Mouse (Mus musculus) stomach, embryonic 14.5 days (tissue): Measurements from ENCODE around the gene Ccl20. TPM values are rescaled to one million over a fixed set of nuclear protein-coding genes. Genes with fewer than 3 reads are reported as not detected.

Experiments
- ATAC-seq: fragments of 200-750 bp; cut with Nextera tagmentation; 2 replicates; pipeline ENCODE4 v1.8.0; 2017; ENCODE audit warnings: low read depth, moderate TSS enrichment; ENCODE audit not compliant: insufficient number of reproducible peaks, insufficient read depth, low FRiP score
- H3K27ac ChIP-seq: fragments of 300-500 bp; sonication (generic); 2 replicates; pipeline ENCODE4 v1.5.1; 2014; ENCODE audit warnings: mild to moderate bottlenecking, low read length, moderate library complexity, mixed read lengths
- H3K27me3 ChIP-seq: fragments of 300-500 bp; sonication (generic); 2 replicates; pipeline ENCODE4 v1.6.1; 2014; ENCODE audit warnings: low read length, control low read depth, mixed read lengths; ENCODE audit not compliant: control insufficient read depth, insufficient read depth
- H3K36me3 ChIP-seq: fragments of 300-500 bp; sonication (generic); 2 replicates; pipeline ENCODE4 v1.6.1; 2014; ENCODE audit warnings: mild to moderate bottlenecking, control low read depth, low read length, moderate library complexity, mixed read lengths; ENCODE audit not compliant: control insufficient read depth, insufficient read depth
- H3K4me1 ChIP-seq: fragments of 300-500 bp; sonication (generic); 2 replicates; pipeline ENCODE4 v1.6.1; 2014; ENCODE audit warnings: low read length, control low read depth, mixed read lengths; ENCODE audit not compliant: control insufficient read depth, insufficient read depth
- H3K4me2 ChIP-seq: fragments of 300-500 bp; sonication (generic); replicated peaks from 2 replicates; pipeline ENCODE4 v1.6.1; 2014; ENCODE audit warnings: low read depth, low read length, control low read depth
- H3K4me3 ChIP-seq: fragments of 300-500 bp; sonication (generic); 2 replicates; pipeline ENCODE4 v1.5.1; 2014; ENCODE audit warnings: low read depth, low read length, control low read depth
- H3K9ac ChIP-seq: fragments of 300-500 bp; sonication (generic); replicated peaks from 2 replicates; pipeline ENCODE4 v1.6.1; 2014; ENCODE audit warnings: low read depth, mild to moderate bottlenecking, control low read depth, low read length, moderate library complexity, mixed read lengths
- H3K9me3 ChIP-seq: fragments of 300-500 bp; sonication (generic); 2 replicates; pipeline ENCODE4 v1.6.1; 2016; ENCODE audit warnings: low read depth, low read length, control low read depth; ENCODE audit not compliant: control insufficient read depth
- WGBS: fragments of 180-500 bp; shearing (Covaris S2); extraction: QIAGEN DNeasy Blood & Tissue Kit; methylation state at CpG from one replicate; pipeline ENCODE4 v1.1.7; 2014; 5-methylcytosine and 5-hydroxymethylcytosine counted together
- polyA plus RNA-seq: library from polyadenylated mRNA; unstranded; fragments of >200 nt; fragmentation: Nextera tagmentation; extraction: Ambion mirVana; gene quantifications from 2 replicates; pipeline ENCODE4 v1.2.1, GENCODE M21; 2014

Ccl20 gene
- polyA plus RNA-seq, 1 experiment from 2014 or later: 6.9 TPM

DNA sequence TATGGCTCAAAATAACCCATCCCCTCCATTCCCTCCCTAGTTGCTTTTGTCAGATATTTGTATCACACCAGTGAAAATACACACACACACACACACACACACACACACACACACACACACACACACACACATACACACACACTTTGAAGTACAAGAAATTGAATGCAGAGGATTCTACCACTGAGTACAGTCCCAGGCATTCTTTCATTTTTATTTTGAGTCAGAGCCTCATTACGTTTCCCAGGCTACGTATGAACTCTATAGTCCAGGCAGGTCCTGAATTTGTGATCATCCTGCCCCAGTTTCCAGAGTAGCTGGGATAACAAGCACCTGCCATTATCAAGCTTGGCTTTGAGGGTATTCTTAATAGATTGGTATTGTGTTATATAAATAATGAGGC, 17.4 kb upstream of the Ccl20 start:
- ATAC-seq: no peak
- Histone ChIP-seq H3K4me1 (no peaks in the 10 kb centered on the region), H3K4me2 (no peak overlapping the region), H3K36me3 (no peaks in the 10 kb centered on the region), H3K9me3 (no peaks in the 10 kb centered on the region), H3K27ac (no peak overlapping the region), H3K9ac (no peak overlapping the region), H3K4me3 (no peak overlapping the region), H3K27me3 (no peaks in the 10 kb centered on the region)
- WGBS: 82% methylated on average over 2 of the region's 2 CpGs

DNA sequence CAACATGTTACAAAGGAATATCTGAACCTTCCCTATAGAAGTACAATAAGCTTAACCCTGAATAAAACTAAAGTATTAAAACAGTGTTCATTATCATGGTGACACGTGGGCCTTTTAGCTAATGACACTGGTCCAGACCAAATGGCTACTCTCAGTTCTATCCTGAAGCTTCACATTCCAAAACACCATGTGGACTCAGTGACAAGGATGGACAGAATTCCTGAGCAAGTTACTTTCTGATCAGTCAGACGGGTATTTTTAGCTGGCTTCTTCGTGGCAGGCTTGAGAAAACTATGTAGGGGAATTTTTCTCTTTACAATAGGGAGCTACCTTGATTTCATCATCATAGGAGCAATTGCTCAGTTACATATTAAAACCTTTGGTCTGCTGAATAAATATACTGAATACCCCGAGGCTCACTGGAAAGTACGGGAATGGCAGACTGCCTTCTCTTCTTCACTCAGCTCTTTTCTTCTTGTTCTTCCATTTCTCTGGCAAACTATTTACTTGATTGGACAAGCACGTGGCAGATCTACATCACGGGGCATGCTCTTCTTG, 16.9 kb upstream of the Ccl20 start:
- H3K4me1 ChIP-seq: no peaks in the 10 kb centered on the region
- no peaks in the 10 kb centered on the region for H3K36me3 ChIP-seq
- ATAC-seq: no peak
- H3K9me3 ChIP-seq: no peaks in the 10 kb centered on the region
- no peak overlapping the region for H3K4me3 ChIP-seq
- 78% methylated on average over 7 of the region's 7 CpGs for WGBS
- no peak overlapping the region for H3K27ac ChIP-seq
- H3K27me3 ChIP-seq: no peaks in the 10 kb centered on the region
- H3K4me2 ChIP-seq: no peak overlapping the region
- no peak overlapping the region for H3K9ac ChIP-seq

DNA sequence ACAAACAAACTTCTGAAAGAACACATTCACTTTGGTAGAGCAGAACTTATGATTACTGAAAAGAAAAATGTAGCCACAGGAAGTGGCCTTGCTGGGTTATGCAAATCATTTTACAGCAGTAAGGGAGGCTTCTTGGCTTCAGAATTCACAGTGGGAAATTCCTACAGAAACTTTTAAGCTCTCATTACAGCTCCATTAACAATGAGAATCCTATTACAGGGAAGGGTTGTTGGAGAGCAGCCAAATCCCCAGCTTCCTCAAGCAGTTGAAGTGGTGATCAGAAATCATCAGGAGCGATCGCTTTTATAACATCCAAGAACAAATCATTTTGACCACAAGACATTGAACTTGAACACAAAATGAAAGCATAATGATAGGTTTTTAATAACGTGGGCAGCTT, 14.7 kb upstream of the Ccl20 start:
- Histone ChIP-seq H3K4me2 (no peak overlapping the region), H3K4me3 (no peak overlapping the region), H3K27ac (no peak overlapping the region), H3K36me3 (no peaks in the 10 kb centered on the region), H3K9ac (no peak overlapping the region), H3K9me3 (no peaks in the 10 kb centered on the region), H3K4me1 (no peaks in the 10 kb centered on the region), H3K27me3 (no peaks in the 10 kb centered on the region)
- 39% methylated on average over 3 of the region's 3 CpGs for WGBS
- no peak for ATAC-seq

DNA sequence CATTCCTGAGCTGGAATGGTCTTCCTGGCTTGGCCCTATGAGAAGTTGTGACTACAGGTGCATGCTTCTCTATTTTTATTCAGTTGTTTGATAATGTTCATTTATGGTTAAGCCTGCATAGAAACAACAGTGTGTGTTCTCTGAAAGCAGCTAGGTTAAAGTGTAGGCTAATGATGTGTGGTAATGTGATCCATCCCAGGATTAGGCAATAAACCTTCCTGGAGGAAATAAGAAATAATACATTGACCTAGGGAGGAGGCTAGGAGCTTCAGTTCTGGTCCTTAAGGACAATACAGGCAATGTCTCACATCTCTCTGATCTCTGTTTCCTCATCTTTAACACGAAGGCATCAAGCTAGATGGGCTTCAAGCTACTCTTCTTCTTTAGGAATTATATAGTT, 11.1 kb upstream of the Ccl20 start:
- no peak overlapping the region for H3K4me2 ChIP-seq
- H3K27me3 ChIP-seq: no peaks in the 10 kb centered on the region
- no peak overlapping the region for H3K27ac ChIP-seq
- WGBS: 67% methylated on average over 1 of the region's 1 CpGs
- H3K4me1 ChIP-seq: no peaks in the 10 kb centered on the region
- no peak for ATAC-seq
- no peak overlapping the region for H3K4me3 ChIP-seq
- no peaks in the 10 kb centered on the region for H3K36me3 ChIP-seq
- no peaks in the 10 kb centered on the region for H3K9me3 ChIP-seq
- H3K9ac ChIP-seq: no peak overlapping the region

DNA sequence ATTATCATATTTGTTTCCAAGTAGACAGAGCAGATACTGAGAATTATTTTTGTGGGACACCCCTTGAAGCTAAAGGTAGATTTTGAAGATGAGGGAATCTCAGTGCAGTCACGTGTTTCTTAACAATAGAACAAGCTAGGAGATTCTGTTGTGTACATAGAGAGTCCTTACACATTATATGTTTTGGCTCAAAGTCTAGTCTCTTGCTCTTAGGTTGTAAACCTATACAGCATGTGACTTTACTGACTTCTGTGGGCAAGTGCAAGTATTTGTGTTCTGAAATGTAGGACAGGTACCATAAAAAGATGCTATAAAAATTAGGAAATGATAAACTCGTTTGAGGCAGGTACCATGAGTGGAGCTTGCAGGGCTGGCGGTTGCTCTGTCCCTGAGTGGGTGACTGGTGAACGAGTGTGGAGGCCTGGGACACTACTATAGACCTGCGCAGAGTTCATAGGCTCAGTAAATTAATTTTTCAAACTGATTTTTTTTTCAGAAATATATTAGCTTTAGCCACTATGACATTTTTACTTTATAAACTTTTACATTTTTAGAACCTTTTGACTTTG, 9.1 kb upstream of the Ccl20 start:
- Histone ChIP-seq H3K9ac (no peak overlapping the region), H3K4me2 (no peak overlapping the region), H3K9me3 (no peaks in the 10 kb centered on the region), H3K36me3 (no peaks in the 10 kb centered on the region), H3K27ac (no peak overlapping the region), H3K4me3 (no peak overlapping the region), H3K4me1 (no peaks in the 10 kb centered on the region), H3K27me3 (no peaks in the 10 kb centered on the region)
- 80% methylated on average over 5 of the region's 5 CpGs for WGBS
- ATAC-seq: no peak

DNA sequence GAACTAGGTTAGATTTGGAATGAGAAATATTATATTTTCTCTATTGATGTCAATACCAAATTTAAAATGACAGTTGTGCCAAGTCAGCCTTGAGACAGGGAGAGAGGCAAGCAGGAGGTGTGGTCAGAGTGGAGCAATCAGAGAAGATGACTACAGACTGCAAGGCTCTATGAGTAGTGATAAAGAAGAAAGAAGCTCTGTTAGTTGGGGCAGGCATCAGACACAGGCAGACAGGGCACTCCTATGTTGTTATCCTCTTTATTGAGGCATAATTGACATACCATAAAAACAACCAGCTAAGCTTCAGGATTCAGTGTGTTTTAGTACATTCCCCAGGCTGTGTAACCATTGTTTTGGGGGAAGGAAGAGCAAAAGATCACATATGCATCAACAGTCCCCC, 5.6 kb upstream of the Ccl20 start:
- Histone ChIP-seq H3K4me2 (no peak overlapping the region), H3K4me1 (no peaks in the 10 kb centered on the region), H3K27ac (no peak overlapping the region), H3K36me3 (no peaks in the 10 kb centered on the region), H3K9ac (no peak overlapping the region), H3K4me3 (no peak overlapping the region), H3K27me3 (no peaks in the 10 kb centered on the region), H3K9me3 (no peaks in the 10 kb centered on the region)
- ATAC-seq: no peak

DNA sequence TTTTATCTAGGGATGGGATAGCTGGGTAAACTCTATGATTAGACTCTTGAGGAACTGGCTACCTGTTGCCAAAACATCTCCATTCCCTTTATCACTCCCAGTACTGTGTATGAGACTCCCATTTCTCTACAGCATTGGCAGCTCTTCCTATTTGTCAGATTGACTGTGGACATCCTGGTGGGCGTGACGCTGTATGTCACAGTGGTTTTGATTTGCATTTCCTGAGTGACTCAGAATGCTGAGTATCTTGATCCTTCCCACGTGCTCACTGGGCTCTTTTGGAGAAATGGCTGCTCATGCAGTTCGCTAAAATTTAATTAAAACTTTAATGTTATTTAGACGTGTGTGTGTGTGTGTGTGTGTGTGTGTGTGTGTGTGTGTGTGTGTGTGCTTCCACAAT, 4.8 kb upstream of the Ccl20 start:
- no peaks in the 10 kb centered on the region for H3K4me1 ChIP-seq
- no peak for ATAC-seq

DNA sequence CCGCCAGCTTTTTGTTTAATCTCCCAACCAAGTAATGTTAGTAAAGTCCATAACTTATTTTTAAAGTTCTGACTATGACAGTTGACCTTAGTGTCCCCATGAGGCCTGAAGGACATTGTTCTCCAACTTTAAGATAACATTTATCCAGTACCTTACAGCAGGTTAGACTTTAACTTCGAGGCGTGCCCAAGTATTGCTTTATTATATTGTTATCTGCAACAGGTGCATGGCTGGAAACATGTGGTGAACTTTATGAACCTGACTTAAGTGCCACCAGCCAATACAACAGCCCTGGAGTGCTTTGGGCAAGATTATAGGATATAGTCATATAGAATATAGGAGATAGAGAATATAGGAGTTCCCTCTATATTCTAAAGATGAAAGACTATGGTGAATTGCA, 651 bp downstream of the Ccl20 start:
- Histone ChIP-seq H3K9ac (no peak overlapping the region), H3K9me3 (no peaks in the 10 kb centered on the region), H3K4me3 (no peak overlapping the region), H3K4me2 (no peak overlapping the region), H3K27me3 (no peaks in the 10 kb centered on the region), H3K4me1 (no peaks in the 10 kb centered on the region), H3K36me3 (no peaks in the 10 kb centered on the region), H3K27ac (no peak overlapping the region)
- no peak for ATAC-seq
- 78% methylated on average over 3 of the region's 3 CpGs for WGBS

More for the DNA sequence above, 4.8 kb upstream of the Ccl20 start:
- WGBS: 69% methylated on average over 5 of the region's 5 CpGs
- Histone ChIP-seq H3K27me3 (no peaks in the 10 kb centered on the region), H3K36me3 (no peaks in the 10 kb centered on the region), H3K4me2 (no peak overlapping the region), H3K9ac (no peak overlapping the region), H3K9me3 (no peaks in the 10 kb centered on the region), H3K4me3 (no peak overlapping the region), H3K27ac (no peak overlapping the region)

DNA sequence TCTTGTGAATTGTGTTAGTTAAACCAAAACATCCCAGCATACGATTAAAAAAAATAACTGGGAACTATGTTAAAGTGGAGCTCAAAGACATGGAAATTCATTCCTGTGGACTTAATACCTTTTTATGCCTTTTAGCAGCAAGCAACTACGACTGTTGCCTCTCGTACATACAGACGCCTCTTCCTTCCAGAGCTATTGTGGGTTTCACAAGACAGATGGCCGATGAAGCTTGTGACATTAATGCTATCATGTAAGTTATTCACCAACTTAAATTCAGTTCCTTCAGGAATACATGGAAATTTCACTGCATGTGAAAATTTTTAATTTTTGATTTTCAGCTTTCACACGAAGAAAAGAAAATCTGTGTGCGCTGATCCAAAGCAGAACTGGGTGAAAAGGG, 1.1 kb downstream of the Ccl20 start:
- Histone ChIP-seq H3K27me3 (no peaks in the 10 kb centered on the region), H3K4me3 (no peak overlapping the region), H3K9ac (no peak overlapping the region), H3K9me3 (no peaks in the 10 kb centered on the region), H3K36me3 (no peaks in the 10 kb centered on the region), H3K4me2 (no peak overlapping the region), H3K27ac (no peak overlapping the region), H3K4me1 (no peaks in the 10 kb centered on the region)
- no peak for ATAC-seq
- whole genome bisulfite sequencing: 91% methylated on average over 7 of the region's 7 CpGs
